Mouse (Mus musculus): ENCODE results near the gene Fam107b. TPM values are rescaled to one million over a fixed set of nuclear protein-coding genes. Genes with fewer than 3 reads are reported as not detected.
"Not testable (repeated sequence)": the region's sequence is repeated elsewhere in the genome, so short reads cannot be mapped to it uniquely, and the experiment has no call there.

Gene Fam107b
- polyA plus RNA-seq, 1 experiment from 2014 or later = 25.0 TPM

DNA sequence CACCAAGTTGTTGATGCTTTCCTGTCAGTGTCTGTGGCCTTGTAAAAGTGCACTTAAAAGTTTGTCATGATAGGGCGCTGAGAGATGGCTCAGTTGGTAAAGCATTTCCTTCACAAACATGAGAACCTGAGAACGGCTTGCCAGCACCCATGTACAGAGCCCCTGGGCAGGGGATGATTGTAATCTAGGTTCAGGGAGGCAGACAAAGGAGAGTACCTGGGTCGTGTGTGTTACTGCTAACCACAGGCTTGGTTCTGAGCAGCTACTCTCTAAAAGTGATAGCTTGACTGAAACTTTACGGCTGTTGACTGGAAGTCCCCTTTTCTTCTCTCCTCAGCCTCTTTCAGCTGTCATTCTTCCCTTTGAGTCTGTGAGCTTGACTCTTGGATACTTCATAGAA, 147.6 kb downstream of the Fam107b start:
- H3K27me3 ChIP-seq (ENCODE audit: control insufficient read depth, insufficient read depth, low read depth, low read length) = peaks cover 5% of the 10 kb centered on the region; the same call in 1 of the 2 replicates
- WGBS (ENCODE audit: insufficient replicate concordance) = 35% methylated on average over 4 of the region's 4 CpGs
- no peak overlapping the region for H3K4me2 ChIP-seq (ENCODE audit: low read depth, low read length)
- no peak for ATAC-seq (ENCODE audit: low read depth)
- H3K9ac ChIP-seq (ENCODE audit: low read depth, low read length) = no peak overlapping the region
- no peak overlapping the region for H3K4me3 ChIP-seq (ENCODE audit: low read depth, low read length)
- H3K9me3 ChIP-seq (replicated peaks; ENCODE audit: control insufficient read depth, low read length) = no peaks in the 10 kb centered on the region
- H3K36me3 ChIP-seq (ENCODE audit: control insufficient read depth, insufficient read depth) = no peaks in the 10 kb centered on the region
- H3K4me1 ChIP-seq (ENCODE audit: control insufficient read depth, low read depth, low read length) = peaks cover 19% of the 10 kb centered on the region
- no peak overlapping the region for H3K27ac ChIP-seq (ENCODE audit: low read length)

DNA sequence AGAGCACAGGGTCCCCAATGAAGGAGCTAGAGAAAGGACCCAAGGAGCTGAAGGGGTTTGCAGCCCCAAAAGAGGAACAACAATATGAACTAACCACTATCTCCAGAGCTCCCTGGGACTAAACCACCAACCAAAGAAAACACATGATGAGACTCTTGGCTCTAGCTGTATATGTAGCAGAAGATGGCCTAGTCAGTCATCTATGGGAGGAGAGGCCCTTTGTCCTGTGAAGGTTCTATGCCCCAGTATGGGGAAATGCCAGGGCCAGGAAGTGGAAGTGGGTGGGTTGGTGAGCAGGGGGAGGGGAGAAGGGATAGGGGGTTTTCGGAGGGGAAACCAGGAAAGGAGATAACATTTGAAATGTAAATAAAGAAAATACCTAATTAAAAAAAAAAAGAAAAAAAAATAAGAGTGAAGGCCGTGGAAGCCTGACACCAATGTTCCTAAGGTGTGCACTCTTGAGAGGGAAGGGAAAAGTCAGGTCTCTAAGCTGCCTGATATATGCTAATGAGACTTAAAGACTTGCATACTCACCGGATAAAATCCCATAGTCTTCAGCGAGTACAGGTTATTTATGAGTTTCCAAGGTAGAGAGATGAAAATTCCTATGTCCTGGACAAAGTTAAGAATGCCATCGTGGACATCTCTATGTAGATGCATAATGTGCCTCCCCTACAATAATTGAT, 149.3 kb downstream of the Fam107b start:
- 41% methylated on average over 5 of the region's 5 CpGs for WGBS (ENCODE audit: insufficient replicate concordance)
- not testable (repeated sequence) for H3K27ac ChIP-seq (ENCODE audit: low read length); H3K9me3 ChIP-seq (replicated peaks; ENCODE audit: control insufficient read depth, low read length); H3K27me3 ChIP-seq (ENCODE audit: control insufficient read depth, insufficient read depth, low read depth, low read length); H3K36me3 ChIP-seq (ENCODE audit: control insufficient read depth, insufficient read depth); H3K4me3 ChIP-seq (ENCODE audit: low read depth, low read length); ATAC-seq (ENCODE audit: low read depth); H3K4me2 ChIP-seq (ENCODE audit: low read depth, low read length); H3K9ac ChIP-seq (ENCODE audit: low read depth, low read length); H3K4me1 ChIP-seq (ENCODE audit: control insufficient read depth, low read depth, low read length)

DNA sequence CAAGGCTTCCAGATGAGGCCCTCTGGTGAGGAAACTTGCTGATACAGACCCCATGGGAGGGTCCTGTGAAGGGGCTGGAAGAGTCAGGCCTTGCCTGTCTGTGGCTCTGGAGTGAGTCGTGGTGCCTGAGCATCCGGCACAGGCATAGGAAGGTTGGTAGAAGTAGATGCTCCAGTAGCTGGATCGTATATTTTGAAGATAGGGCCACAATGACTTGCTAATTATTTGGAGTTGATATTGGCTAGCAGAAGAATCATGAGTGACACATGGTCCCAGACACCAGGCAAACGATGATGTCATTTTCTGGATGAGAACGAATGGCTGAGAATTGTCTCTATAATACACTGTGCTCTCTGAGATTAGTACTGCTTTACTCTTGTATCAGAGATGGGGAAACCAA, 150.8 kb downstream of the Fam107b start:
- Histone ChIP-seq H3K4me2 (ENCODE audit: low read depth, low read length) (no peak overlapping the region), H3K27ac (ENCODE audit: low read length) (no peak overlapping the region), H3K27me3 (ENCODE audit: control insufficient read depth, insufficient read depth, low read depth, low read length) (no peaks in the 10 kb centered on the region), H3K4me3 (ENCODE audit: low read depth, low read length) (no peak overlapping the region), H3K9me3 (replicated peaks; ENCODE audit: control insufficient read depth, low read length) (no peaks in the 10 kb centered on the region), H3K4me1 (ENCODE audit: control insufficient read depth, low read depth, low read length) (peaks cover 5% of the 10 kb centered on the region), H3K9ac (ENCODE audit: low read depth, low read length) (no peak overlapping the region), H3K36me3 (ENCODE audit: control insufficient read depth, insufficient read depth) (no peaks in the 10 kb centered on the region)
- 63% methylated on average over 5 of the region's 5 CpGs for WGBS (ENCODE audit: insufficient replicate concordance)
- no peak for ATAC-seq (ENCODE audit: low read depth)

GRCm38 (mm10) chr2:3721974-3722373, 151.7 kb downstream of the Fam107b start:
- Histone ChIP-seq H3K4me1 (ENCODE audit: control insufficient read depth, low read depth, low read length) (peaks cover 8% of the 10 kb centered on the region), H3K36me3 (ENCODE audit: control insufficient read depth, insufficient read depth) (no peaks in the 10 kb centered on the region), H3K9ac (ENCODE audit: low read depth, low read length) (no peak overlapping the region), H3K4me2 (ENCODE audit: low read depth, low read length) (no peak overlapping the region), H3K27me3 (ENCODE audit: control insufficient read depth, insufficient read depth, low read depth, low read length) (no peaks in the 10 kb centered on the region), H3K4me3 (ENCODE audit: low read depth, low read length) (no peak overlapping the region), H3K27ac (ENCODE audit: low read length) (no peak overlapping the region), H3K9me3 (replicated peaks; ENCODE audit: control insufficient read depth, low read length) (no peaks in the 10 kb centered on the region)
- ATAC-seq (ENCODE audit: low read depth) = no peak
- WGBS (ENCODE audit: insufficient replicate concordance) = 25% methylated on average over 6 of the region's 6 CpGs

DNA sequence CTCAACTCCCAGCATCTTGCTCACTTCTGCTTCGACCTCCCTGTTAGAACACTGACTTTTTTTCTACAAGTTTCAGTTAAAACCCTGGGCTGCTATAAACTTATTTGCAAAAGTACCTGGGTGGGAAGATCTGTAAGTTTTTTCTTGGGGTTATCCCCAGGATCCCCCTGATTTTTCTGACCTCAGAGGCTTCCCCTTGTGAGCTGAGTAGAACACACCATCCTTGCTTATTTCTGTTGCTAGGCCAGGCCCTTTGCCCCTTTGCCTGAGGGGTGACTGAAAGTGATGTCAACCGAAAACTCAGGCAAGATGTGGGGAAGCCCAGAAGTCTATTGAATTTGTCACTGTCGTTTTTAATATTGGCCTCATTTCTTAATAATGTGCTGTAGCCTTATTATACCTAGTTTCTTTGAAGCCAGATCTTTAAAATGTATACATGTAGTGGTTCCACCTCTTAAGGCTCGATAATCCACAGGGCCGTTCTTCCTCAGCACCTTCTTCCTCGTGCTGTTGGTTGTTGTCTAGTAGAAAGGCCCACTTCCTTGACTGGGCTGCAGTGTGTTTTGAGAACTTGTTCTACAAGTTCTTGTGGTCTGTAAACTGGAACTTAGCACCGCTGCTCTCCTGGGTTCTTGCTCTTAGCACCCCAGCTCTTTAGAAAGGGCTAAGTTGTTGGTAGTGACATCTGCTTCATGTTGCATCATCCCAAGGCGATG, 153.3 kb downstream of the Fam107b start:
- Histone ChIP-seq H3K4me1 (ENCODE audit: control insufficient read depth, low read depth, low read length) (peaks cover 11% of the 10 kb centered on the region), H3K4me3 (ENCODE audit: low read depth, low read length) (no peak overlapping the region), H3K27me3 (ENCODE audit: control insufficient read depth, insufficient read depth, low read depth, low read length) (no peaks in the 10 kb centered on the region), H3K9me3 (replicated peaks; ENCODE audit: control insufficient read depth, low read length) (no peaks in the 10 kb centered on the region), H3K4me2 (ENCODE audit: low read depth, low read length) (no peak overlapping the region), H3K9ac (ENCODE audit: low read depth, low read length) (no peak overlapping the region), H3K27ac (ENCODE audit: low read length) (no peak overlapping the region), H3K36me3 (ENCODE audit: control insufficient read depth, insufficient read depth) (no peaks in the 10 kb centered on the region)
- WGBS (ENCODE audit: insufficient replicate concordance) = 41% methylated on average over 8 of the region's 8 CpGs
- no peak for ATAC-seq (ENCODE audit: low read depth)

GRCm38 (mm10) chr2:3726501-3727078, 156.3 kb downstream of the Fam107b start:
- WGBS (ENCODE audit: insufficient replicate concordance) = 30% methylated on average over 13 of the region's 13 CpGs
- Histone ChIP-seq H3K9ac (ENCODE audit: low read depth, low read length) (no peak overlapping the region), H3K4me3 (ENCODE audit: low read depth, low read length) (no peak overlapping the region), H3K4me1 (ENCODE audit: control insufficient read depth, low read depth, low read length) (peaks cover 17% of the 10 kb centered on the region), H3K4me2 (ENCODE audit: low read depth, low read length) (peak overlapping the region; percentile 11; the same call in 1 of the 2 replicates), H3K36me3 (ENCODE audit: control insufficient read depth, insufficient read depth) (no peaks in the 10 kb centered on the region), H3K27ac (ENCODE audit: low read length) (peak overlapping the region; percentile 46; the same call in 1 of the 2 replicates), H3K27me3 (ENCODE audit: control insufficient read depth, insufficient read depth, low read depth, low read length) (no peaks in the 10 kb centered on the region), H3K9me3 (replicated peaks; ENCODE audit: control insufficient read depth, low read length) (no peaks in the 10 kb centered on the region)
- no peak; the same call in 1 of the 2 replicates for ATAC-seq (ENCODE audit: low read depth)

DNA sequence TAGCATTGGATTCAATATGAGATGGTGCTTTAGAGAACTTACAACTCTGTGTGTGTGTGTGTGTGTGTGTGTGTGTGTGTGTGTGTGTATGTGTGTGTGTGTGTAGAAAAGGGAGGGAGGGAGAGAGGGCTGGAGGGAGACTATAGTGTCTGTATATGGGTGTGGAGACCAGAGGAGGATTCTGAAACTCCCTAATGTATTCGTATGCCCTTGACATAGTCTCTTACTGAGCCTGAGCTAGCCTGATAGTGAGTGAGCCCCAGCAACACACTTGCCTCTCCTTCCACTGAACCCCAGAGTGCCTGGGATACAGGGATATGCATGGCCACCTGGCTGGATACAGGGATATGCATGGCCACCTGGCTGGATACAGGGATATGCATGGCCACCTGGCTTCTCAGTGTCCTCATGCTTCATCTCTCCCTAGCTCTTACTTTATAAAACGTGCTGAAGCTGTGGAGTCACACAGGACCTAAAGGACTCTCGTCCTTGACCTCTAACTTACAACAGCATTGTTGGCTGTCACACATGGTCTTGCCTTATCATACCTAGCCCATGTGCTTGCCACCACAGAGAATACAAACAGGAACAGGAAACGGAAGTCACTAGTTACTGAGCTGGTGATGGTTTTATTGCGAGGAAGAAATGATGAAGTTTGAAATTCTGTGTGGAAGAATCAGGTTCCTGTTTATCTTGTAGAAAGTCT, 157.1 kb downstream of the Fam107b start:
- Histone ChIP-seq H3K9me3 (replicated peaks; ENCODE audit: control insufficient read depth, low read length) (no peaks in the 10 kb centered on the region), H3K27ac (ENCODE audit: low read length) (no peak overlapping the region), H3K36me3 (ENCODE audit: control insufficient read depth, insufficient read depth) (no peaks in the 10 kb centered on the region), H3K4me3 (ENCODE audit: low read depth, low read length) (no peak overlapping the region), H3K27me3 (ENCODE audit: control insufficient read depth, insufficient read depth, low read depth, low read length) (no peaks in the 10 kb centered on the region), H3K4me1 (ENCODE audit: control insufficient read depth, low read depth, low read length) (peaks cover 17% of the 10 kb centered on the region), H3K4me2 (ENCODE audit: low read depth, low read length) (no peak overlapping the region), H3K9ac (ENCODE audit: low read depth, low read length) (no peak overlapping the region)
- 0 out of 2 replicates have a peak, but pooled peaks have one; percentile 33 for ATAC-seq (ENCODE audit: low read depth)
- WGBS (ENCODE audit: insufficient replicate concordance) = 19% methylated on average over 5 of the region's 5 CpGs

- no peak for ATAC-seq (ENCODE audit: low read depth)
- WGBS (ENCODE audit: insufficient replicate concordance) = 78% methylated on average over 4 of the region's 4 CpGs
Measured at GRCm38 (mm10) chr2:3728090-3728489, 157.8 kb downstream of the Fam107b start.

More at GRCm38 (mm10) chr2:3728090-3728489, 157.8 kb downstream of the Fam107b start:
- no peaks in the 10 kb centered on the region for H3K9me3 ChIP-seq (replicated peaks; ENCODE audit: control insufficient read depth, low read length)
- H3K27ac ChIP-seq (ENCODE audit: low read length) = no peak overlapping the region
- H3K4me1 ChIP-seq (ENCODE audit: control insufficient read depth, low read depth, low read length) = peaks cover 17% of the 10 kb centered on the region
- H3K4me3 ChIP-seq (ENCODE audit: low read depth, low read length) = no peak overlapping the region
- no peak overlapping the region for H3K4me2 ChIP-seq (ENCODE audit: low read depth, low read length)
- no peaks in the 10 kb centered on the region for H3K27me3 ChIP-seq (ENCODE audit: control insufficient read depth, insufficient read depth, low read depth, low read length)
- H3K9ac ChIP-seq (ENCODE audit: low read depth, low read length) = no peak overlapping the region
- H3K36me3 ChIP-seq (ENCODE audit: control insufficient read depth, insufficient read depth) = no peaks in the 10 kb centered on the region
